ENCODE assay signal across 26 mouse cellular contexts in the genomic region with DNA sequence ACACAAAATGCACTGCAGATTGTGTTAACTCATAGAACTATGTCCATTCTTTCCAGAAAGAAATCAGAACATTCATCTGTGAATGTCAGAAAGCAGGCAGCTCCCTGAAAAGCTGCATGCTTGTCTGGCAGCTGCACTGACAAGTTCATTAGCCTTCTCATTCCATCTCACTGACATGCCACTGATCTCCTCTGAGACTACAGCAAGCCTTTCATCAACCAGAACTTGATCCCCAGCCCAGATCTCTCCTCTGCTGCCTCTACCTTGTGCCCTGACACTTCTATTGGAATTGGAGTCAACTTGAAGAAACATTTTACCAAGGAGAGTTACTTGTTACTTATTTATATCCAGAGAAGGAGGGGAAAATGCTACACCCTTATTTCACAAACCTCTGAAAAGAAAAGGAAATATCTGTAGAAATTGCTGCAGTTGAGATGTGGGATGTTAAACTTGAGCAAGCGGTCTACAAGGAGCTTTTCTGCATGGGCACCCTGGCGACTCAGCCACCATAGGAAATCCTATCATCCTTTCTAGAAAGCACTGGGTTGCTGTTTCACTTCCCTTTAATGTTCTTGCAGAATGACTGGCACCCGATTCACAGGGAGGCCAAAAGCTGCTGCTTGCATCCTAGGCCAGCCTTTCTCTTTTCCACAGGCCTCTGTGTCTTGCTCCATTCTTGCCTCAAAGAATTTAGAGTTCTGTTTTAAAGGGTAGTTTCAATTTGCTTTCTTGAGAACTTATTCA.
DNase-seq lines count a peak whose midpoint lies in the region; ATAC-seq and TF ChIP-seq lines count a peak whose summit lies in the region.
"Had no signal": no experiment of that assay in that cellular context is flagged by ENCODE, and none has a peak within 500 bp of the region (broad histone marks: within the 10 kb centered on the region; RNA-seq: fewer than 3 reads in every experiment).

No protein-coding gene starts in this region.

- WGBS in kidney, postnatal 0 days: 55% methylated on average over 3 of the region's 3 CpGs
- WGBS in midbrain, postnatal 0 days: 51% methylated on average over 3 of the region's 3 CpGs

- no peaks in the 10 kb centered on the region for H3K36me3 ChIP-seq in kidney, postnatal 0 days (ENCODE audit: insufficient read depth, low read length)
- H3K36me3 ChIP-seq in midbrain, postnatal 0 days (ENCODE audit: insufficient read depth, low read length): no peaks in the 10 kb centered on the region
- H3K36me3 ChIP-seq: embryonic facial prominence, embryonic 13.5 days; forebrain, embryonic 12.5 days; heart, embryonic 10.5 days; heart, embryonic 15.5 days; hindbrain, embryonic 12.5 days; limb, embryonic 12.5 days; liver, embryonic 15.5 days; neural tube, embryonic 13.5 days had no signal

- no peak overlapping the region for H3K9ac ChIP-seq in kidney, postnatal 0 days (ENCODE audit: low read depth, low read length)
- no peak overlapping the region for H3K9ac ChIP-seq in midbrain, postnatal 0 days (replicated peaks; ENCODE audit: low read length, poor library complexity, severe bottlenecking)
- H3K9ac ChIP-seq: embryonic facial prominence, embryonic 13.5 days; forebrain, embryonic 12.5 days; heart, embryonic 15.5 days; hindbrain, embryonic 12.5 days; limb, embryonic 12.5 days; liver, embryonic 15.5 days; lung, embryonic 14.5 days; neural tube, embryonic 13.5 days had no signal

- CTCF ChIA-PET in Patski (lab: Charles Lee): interaction anchor here (1.1 kb wide), 1 partner anchor 30 kb away, joined by 3 read pairs; no protein-coding TSS in a partner anchor

- H3K27ac ChIP-seq in kidney, postnatal 0 days: no peak overlapping the region
- H3K27ac ChIP-seq in midbrain, postnatal 0 days (ENCODE audit: low read depth, low read length): no peak overlapping the region
- H3K27ac ChIP-seq: embryonic facial prominence, embryonic 13.5 days; forebrain, embryonic 12.5 days; heart, embryonic 10.5 days; heart, embryonic 15.5 days; hindbrain, embryonic 12.5 days; layer of hippocampus, adult 2 months; left cerebral cortex, adult 2 months; limb, embryonic 12.5 days; liver, embryonic 15.5 days; neural tube, embryonic 13.5 days had no signal

- peak; percentile 4 for DNase-seq in embryo, embryonic 10 days (ENCODE audit: low spot score)
- no peak for DNase-seq in embryo, embryonic 10.5 days (ENCODE audit: low spot score)
- peak; percentile 16 for DNase-seq in kidney, postnatal 0 days (ENCODE audit: low spot score)
- DNase-seq in kidney, postnatal 4 days: no peak
- DNase-seq in Patski (ENCODE audit: low read depth, low spot score): peak; percentile 46
- peak; percentile 5 for DNase-seq in midbrain, postnatal 0 days (ENCODE audit: low spot score)
- DNase-seq: adrenal gland, postnatal 25 days; cerebellum, adult 18-20 months; gastrocnemius, postnatal 14 days; kidney, adult 8-10 months; kidney, postnatal 25 days; lung, embryonic 14.5 days; lung, postnatal 14 days had no signal

- no peaks in the 10 kb centered on the region for H3K4me1 ChIP-seq in kidney, postnatal 0 days (replicated peaks; ENCODE audit: insufficient read depth, low read length)
- no peaks in the 10 kb centered on the region for H3K4me1 ChIP-seq in midbrain, postnatal 0 days (ENCODE audit: insufficient read depth, low read length)
- H3K4me1 ChIP-seq: embryonic facial prominence, embryonic 13.5 days; forebrain, embryonic 12.5 days; heart, embryonic 10.5 days; heart, embryonic 15.5 days; hindbrain, embryonic 12.5 days; limb, embryonic 12.5 days; liver, embryonic 15.5 days; neural tube, embryonic 13.5 days had no signal

- no peaks in the 10 kb centered on the region for H3K27me3 ChIP-seq in kidney, postnatal 0 days (ENCODE audit: insufficient read depth, low read length)
- H3K27me3 ChIP-seq in Patski: no peaks in the 10 kb centered on the region
- H3K27me3 ChIP-seq in midbrain, postnatal 0 days (ENCODE audit: insufficient read depth, low read length): no peaks in the 10 kb centered on the region
- H3K27me3 ChIP-seq: embryonic facial prominence, embryonic 13.5 days; forebrain, embryonic 12.5 days; heart, embryonic 15.5 days; hindbrain, embryonic 12.5 days; limb, embryonic 12.5 days; liver, embryonic 15.5 days; neural tube, embryonic 13.5 days had no signal

- POLR2A ChIA-PET in Patski (lab: Charles Lee): no interaction called here

- in situ Hi-C loops in Patski (cut with MboI; ENCODE audit: low pct_unique_long_range_greater_than_20kb): no loop called here

- H3K4me3 ChIP-seq in kidney, postnatal 0 days (replicated peaks; ENCODE audit: low read depth, low read length): no peak overlapping the region
- no peak overlapping the region for H3K4me3 ChIP-seq in midbrain, postnatal 0 days (ENCODE audit: low read depth, low read length)
- H3K4me3 ChIP-seq: embryonic facial prominence, embryonic 13.5 days; erythroblast, embryonic 14.5 days; forebrain, embryonic 12.5 days; heart, embryonic 10.5 days; heart, embryonic 15.5 days; hindbrain, embryonic 12.5 days; layer of hippocampus, adult 2 months; left cerebral cortex, adult 2 months; limb, embryonic 12.5 days; liver, embryonic 15.5 days; neural tube, embryonic 13.5 days had no signal

- no peak for ATAC-seq in kidney, postnatal 0 days (replicated peaks; ENCODE audit: low FRiP score, low read depth)
- peak; percentile 98 for ATAC-seq in Patski
- ATAC-seq in midbrain, postnatal 0 days (ENCODE audit: low FRiP score): no peak
- ATAC-seq in megakaryocyte progenitor cell, adult 5-6 weeks (replicated peaks; ENCODE audit: poor library complexity): no peak
- ATAC-seq: intestine, embryonic 16.5 days had no signal

- H3K4me2 ChIP-seq in kidney, postnatal 0 days (ENCODE audit: low read length): no peak overlapping the region
- no peak overlapping the region for H3K4me2 ChIP-seq in midbrain, postnatal 0 days (ENCODE audit: low read depth, low read length, poor library complexity, severe bottlenecking)
- H3K4me2 ChIP-seq: embryonic facial prominence, embryonic 13.5 days; forebrain, embryonic 12.5 days; heart, embryonic 15.5 days; hindbrain, embryonic 12.5 days; limb, embryonic 12.5 days; liver, embryonic 15.5 days; lung, embryonic 14.5 days; neural tube, embryonic 13.5 days had no signal

- no peak for TF ChIP-seq CTCF in kidney, postnatal 0 days (IDR thresholded peaks at IDR 0.05; ENCODE audit: low read depth)
- TF ChIP-seq CTCF in Patski (IDR thresholded peaks at IDR 0.05): no peak
- TF ChIP-seq CTCF in midbrain, postnatal 0 days (IDR thresholded peaks at IDR 0.05): no peak

- no peaks in the 10 kb centered on the region for H3K9me3 ChIP-seq in kidney, postnatal 0 days (replicated peaks; ENCODE audit: low read length)
- H3K9me3 ChIP-seq in midbrain, postnatal 0 days (ENCODE audit: low read length): no peaks in the 10 kb centered on the region
- H3K9me3 ChIP-seq: embryonic facial prominence, embryonic 13.5 days; forebrain, embryonic 12.5 days; heart, embryonic 10.5 days; heart, embryonic 15.5 days; hindbrain, embryonic 12.5 days; limb, embryonic 12.5 days; liver, embryonic 15.5 days; neural tube, embryonic 13.5 days had no signal

Comparison
In these comparisons a context has a peak if more than half of its experiments do, and no peak if none do; other contexts are left out.
1. DNase-seq: peak in embryo, embryonic 10 days (single experiment), kidney, postnatal 0 days (single experiment), Patski (single experiment) and midbrain, postnatal 0 days (single experiment); none in embryo, embryonic 10.5 days (single experiment) and kidney, postnatal 4 days (0 of 2).